ENCODE assay signal across 8 mouse cellular contexts in the genomic region with DNA sequence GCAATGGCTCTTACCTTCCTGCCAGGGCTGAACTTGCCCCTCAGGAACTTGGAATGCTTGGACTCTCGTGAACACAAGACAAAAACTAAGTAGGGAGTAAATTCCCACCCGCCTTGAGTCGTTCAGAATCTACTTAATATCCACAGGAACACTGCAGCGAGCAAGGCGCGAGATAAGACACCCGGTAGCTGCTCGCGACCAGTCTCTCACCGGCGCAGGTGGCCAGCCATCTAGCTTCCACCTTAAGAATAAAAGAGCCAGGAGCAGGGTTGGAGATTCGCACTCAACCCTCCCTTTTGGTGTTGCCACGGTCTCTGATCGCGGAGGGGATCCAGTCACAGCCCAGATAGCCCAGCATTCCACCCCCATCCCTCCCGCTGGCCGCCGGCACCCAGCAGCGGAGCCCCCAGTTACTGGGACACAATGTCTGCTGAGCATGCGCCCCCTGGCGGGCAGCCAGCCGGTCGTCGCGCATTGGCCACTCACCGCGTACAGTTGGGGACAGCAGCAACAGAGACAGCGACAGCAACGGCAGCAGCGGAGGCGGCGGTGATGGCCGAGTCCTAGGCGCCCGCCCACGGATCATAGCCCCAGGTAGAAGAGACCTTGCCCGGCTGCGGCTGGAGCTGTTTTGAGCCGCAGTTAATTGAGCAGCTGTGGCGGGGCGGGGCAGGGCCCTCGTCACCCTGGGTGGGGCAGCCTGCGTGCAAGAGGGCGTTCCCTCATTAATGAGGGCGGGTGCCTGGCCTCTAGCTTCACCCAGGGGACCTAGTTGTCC. TPM values are rescaled to one million over a fixed set of nuclear protein-coding genes. Genes with fewer than 3 reads are reported as not detected.
DNase-seq lines count a peak whose midpoint lies in the region; ATAC-seq and TF ChIP-seq lines count a peak whose summit lies in the region.

A gene (minus strand): TSS at position 661 of the 778 bp plus-strand sequence.

- WGBS in kidney, embryonic 14.5 days, result under 1% methylated on average over 44 of the region's 45 CpGs
- under 1% methylated on average over 45 of the region's 45 CpGs for WGBS in limb, embryonic 15.5 days

- H3K36me3 ChIP-seq in kidney, embryonic 14.5 days (ENCODE audit: control insufficient read depth, insufficient read depth, low read length), result no peaks in the 10 kb centered on the region
- H3K36me3 ChIP-seq in limb, embryonic 15.5 days, result no peaks in the 10 kb centered on the region

- no peaks in the 10 kb centered on the region for H3K27me3 ChIP-seq in kidney, embryonic 14.5 days (ENCODE audit: control insufficient read depth, insufficient read depth, low read length)
- H3K27me3 ChIP-seq in limb, embryonic 15.5 days, result no peaks in the 10 kb centered on the region

- peak within 1 kb of the TSS; percentile 74 for H3K4me2 ChIP-seq in kidney, embryonic 14.5 days (replicated peaks; ENCODE audit: low read depth, low read length)
- H3K4me2 ChIP-seq in limb, embryonic 15.5 days, result peak within 1 kb of the TSS; percentile 84

- ATAC-seq in kidney, embryonic 14.5 days (ENCODE audit: low FRiP score, low TSS enrichment), result peak; percentile 91
- peak; percentile 78 for ATAC-seq in limb, embryonic 15.5 days (ENCODE audit: insufficient number of reproducible peaks, low FRiP score, low TSS enrichment, low read depth)
- ATAC-seq in monocyte, adult 5-6 weeks (replicated peaks; ENCODE audit: insufficient number of reproducible peaks, low FRiP score, low TSS enrichment, poor library complexity, severe bottlenecking), result peak; percentile 56

- no peaks in the 10 kb centered on the region for H3K9me3 ChIP-seq in kidney, embryonic 14.5 days (ENCODE audit: control insufficient read depth, low read length)
- H3K9me3 ChIP-seq in limb, embryonic 15.5 days, result no peaks in the 10 kb centered on the region

- peak within 1 kb of the TSS; percentile 48 for H3K9ac ChIP-seq in kidney, embryonic 14.5 days (ENCODE audit: low read depth, low read length)
- H3K9ac ChIP-seq in limb, embryonic 15.5 days, result peak within 1 kb of the TSS; percentile 39

- TF ChIP-seq CTCF in bone marrow macrophage, adult 2 months (IDR thresholded peaks at IDR 0.05; ENCODE audit: low read depth, low read length), result no peak
- peak; percentile 77 for TF ChIP-seq CTCF in embryonic fibroblast, embryonic 13.5 days (IDR thresholded peaks at IDR 0.05; ENCODE audit: borderline replicate concordance, insufficient read depth, low read length)

- DNase-seq in 416B (ENCODE audit: low read depth), result peak; percentile 83
- peak; percentile 84 to 86 for DNase-seq in heart, adult 9 months (ENCODE audit: low spot score in 2 of 2)
- DNase-seq in spleen, postnatal 4 days (ENCODE audit: low spot score in 2 of 2), result peak; percentile 92 to 98

- TF ChIP-seq POLR2A in bone marrow macrophage, adult 2 months (IDR thresholded peaks at IDR 0.05; ENCODE audit: borderline replicate concordance, low read depth, low read length), result no peak
- TF ChIP-seq POLR2A in embryonic fibroblast, embryonic 13.5 days (IDR thresholded peaks at IDR 0.05; ENCODE audit: low read depth, low read length), result no peak

- H3K4me1 ChIP-seq in bone marrow macrophage, adult 2 months (ENCODE audit: control insufficient read depth, insufficient read depth, low read length), result no peaks in the 10 kb centered on the region
- H3K4me1 ChIP-seq in embryonic fibroblast, embryonic 13.5 days (ENCODE audit: control insufficient read depth, insufficient read depth, low read length), result no peaks in the 10 kb centered on the region
- H3K4me1 ChIP-seq in kidney, embryonic 14.5 days (ENCODE audit: control insufficient read depth, insufficient read depth, low read length), result no peaks in the 10 kb centered on the region
- 0 out of 2 replicates have a peak, but pooled peaks cover 9% of the 10 kb centered on the region for H3K4me1 ChIP-seq in limb, embryonic 15.5 days

- H3K27ac ChIP-seq in bone marrow macrophage, adult 2 months (ENCODE audit: insufficient read depth, low read depth, low read length), result no peak within 1 kb of the TSS
- no peak within 1 kb of the TSS for H3K27ac ChIP-seq in embryonic fibroblast, embryonic 13.5 days (ENCODE audit: insufficient read depth, low read length)
- no peak within 1 kb of the TSS for H3K27ac ChIP-seq in kidney, embryonic 14.5 days (ENCODE audit: low read depth, low read length)
- H3K27ac ChIP-seq in limb, embryonic 15.5 days, result 0 out of 2 replicates have a peak within 1 kb of the TSS, but pooled peaks have one; percentile 22

- peak within 1 kb of the TSS; percentile 30 for H3K4me3 ChIP-seq in bone marrow macrophage, adult 2 months (ENCODE audit: insufficient read depth, low read length)
- peak within 1 kb of the TSS; percentile 69 for H3K4me3 ChIP-seq in embryonic fibroblast, embryonic 13.5 days (ENCODE audit: insufficient read depth, low read length)
- H3K4me3 ChIP-seq in kidney, embryonic 14.5 days (ENCODE audit: low read length), result peak within 1 kb of the TSS; percentile 54
- H3K4me3 ChIP-seq in limb, embryonic 15.5 days, result peak within 1 kb of the TSS; percentile 63

RNA-seq across cellular contexts. Expression of the gene that starts here (rescaled TPM):
- 4.2 and 4.4 TPM in 2 replicates for polyA plus RNA-seq in bone marrow macrophage, adult 2 months (2012; ENCODE audit: insufficient read depth, insufficient read length, missing spikeins)
- polyA plus RNA-seq in embryonic fibroblast, embryonic 13.5 days (2011; ENCODE audit: insufficient read length, low read depth, missing spikeins), result 22.1 and 22.2 TPM in 2 replicates
- 12.8 and 13.0 TPM in 2 replicates for polyA plus RNA-seq in kidney, embryonic 14.5 days (2014; fragmentation: Nextera tagmentation; extraction: Ambion mirVana)
- 20.8 and 26.8 TPM in 2 replicates for polyA plus RNA-seq in limb, embryonic 15.5 days (2015; fragmentation: Nextera tagmentation; extraction: Ambion mirVana)
- total RNA-seq in monocyte, adult 5-6 weeks (2017), result 76.9 to 93.4 TPM (median 87.0 TPM) in 3 replicates
